Mouse (Mus musculus): ENCODE results near the gene Shisa3. TPM values are rescaled to one million over a fixed set of nuclear protein-coding genes. Genes with fewer than 3 reads are reported as not detected.

The Shisa3 gene
- polyA plus RNA-seq, 1 experiment = 0.53 TPM

GRCm38 (mm10) chr5:67653543-67653942, 45.9 kb downstream of the Shisa3 start:
- Histone ChIP-seq H3K27me3 (ENCODE audit: control insufficient read depth, insufficient read depth, low read length) (no peaks in the 10 kb centered on the region), H3K36me3 (ENCODE audit: control insufficient read depth, insufficient read depth, low read length) (peaks cover 3% of the 10 kb centered on the region), H3K4me3 (ENCODE audit: control insufficient read depth, insufficient read depth, low read length) (no peak overlapping the region), H3K27ac (ENCODE audit: control insufficient read depth, insufficient read depth, low read length) (no peak overlapping the region), H3K4me1 (replicated peaks; ENCODE audit: control insufficient read depth, insufficient read depth, low read length) (no peaks in the 10 kb centered on the region)
- DNase-seq = no peak
- TF ChIP-seq CTCF (IDR thresholded peaks at IDR 0.05; ENCODE audit: borderline replicate concordance, control insufficient read depth, extremely low read depth, insufficient read depth, low read length, poor library complexity) (no peak), POLR2A (IDR thresholded peaks at IDR 0.05; ENCODE audit: control insufficient read depth, extremely low read depth, insufficient read depth, low read length, poor library complexity) (no peak)
- 97% methylated on average over 3 of the region's 3 CpGs for WGBS

- no peaks in the 10 kb centered on the region for H3K4me1 ChIP-seq (replicated peaks; ENCODE audit: control insufficient read depth, insufficient read depth, low read length)
- TF ChIP-seq CTCF (IDR thresholded peaks at IDR 0.05; ENCODE audit: borderline replicate concordance, control insufficient read depth, extremely low read depth, insufficient read depth, low read length, poor library complexity) (no peak), POLR2A (IDR thresholded peaks at IDR 0.05; ENCODE audit: control insufficient read depth, extremely low read depth, insufficient read depth, low read length, poor library complexity) (no peak)
- H3K27me3 ChIP-seq (ENCODE audit: control insufficient read depth, insufficient read depth, low read length) = no peaks in the 10 kb centered on the region
- 98% methylated on average over 5 of the region's 5 CpGs for WGBS
- DNase-seq = no peak
- peaks cover 7% of the 10 kb centered on the region for H3K36me3 ChIP-seq (ENCODE audit: control insufficient read depth, insufficient read depth, low read length)
- H3K4me3 ChIP-seq (ENCODE audit: control insufficient read depth, insufficient read depth, low read length) = no peak overlapping the region
- H3K27ac ChIP-seq (ENCODE audit: control insufficient read depth, insufficient read depth, low read length) = no peak overlapping the region
Measured at GRCm38 (mm10) chr5:67654572-67654971, 46.9 kb downstream of the Shisa3 start.

- Histone ChIP-seq H3K27ac (ENCODE audit: control insufficient read depth, insufficient read depth, low read length) (no peak overlapping the region), H3K4me3 (ENCODE audit: control insufficient read depth, insufficient read depth, low read length) (no peak overlapping the region), H3K36me3 (ENCODE audit: control insufficient read depth, insufficient read depth, low read length) (peaks cover 7% of the 10 kb centered on the region), H3K27me3 (ENCODE audit: control insufficient read depth, insufficient read depth, low read length) (no peaks in the 10 kb centered on the region), H3K4me1 (replicated peaks; ENCODE audit: control insufficient read depth, insufficient read depth, low read length) (no peaks in the 10 kb centered on the region)
- DNase-seq = no peak
- WGBS = 94% methylated on average over 14 of the region's 14 CpGs
- no peak for TF ChIP-seq CTCF (IDR thresholded peaks at IDR 0.05; ENCODE audit: borderline replicate concordance, control insufficient read depth, extremely low read depth, insufficient read depth, low read length, poor library complexity)
- TF ChIP-seq POLR2A (IDR thresholded peaks at IDR 0.05; ENCODE audit: control insufficient read depth, extremely low read depth, insufficient read depth, low read length, poor library complexity) = no peak
Measured at GRCm38 (mm10) chr5:67655696-67656519, 48.2 kb downstream of the Shisa3 start.

GRCm38 (mm10) chr5:67656821-67657259, 49.2 kb downstream of the Shisa3 start:
- no peak for TF ChIP-seq CTCF (IDR thresholded peaks at IDR 0.05; ENCODE audit: borderline replicate concordance, control insufficient read depth, extremely low read depth, insufficient read depth, low read length, poor library complexity)
- no peak for TF ChIP-seq POLR2A (IDR thresholded peaks at IDR 0.05; ENCODE audit: control insufficient read depth, extremely low read depth, insufficient read depth, low read length, poor library complexity)
- no peaks in the 10 kb centered on the region for H3K27me3 ChIP-seq (ENCODE audit: control insufficient read depth, insufficient read depth, low read length)
- H3K36me3 ChIP-seq (ENCODE audit: control insufficient read depth, insufficient read depth, low read length) = peaks cover 7% of the 10 kb centered on the region
- H3K4me1 ChIP-seq (replicated peaks; ENCODE audit: control insufficient read depth, insufficient read depth, low read length) = no peaks in the 10 kb centered on the region
- H3K4me3 ChIP-seq (ENCODE audit: control insufficient read depth, insufficient read depth, low read length) = no peak overlapping the region
- H3K27ac ChIP-seq (ENCODE audit: control insufficient read depth, insufficient read depth, low read length) = no peak overlapping the region
- 96% methylated on average over 13 of the region's 13 CpGs for WGBS
- no peak for DNase-seq

- TF ChIP-seq CTCF (IDR thresholded peaks at IDR 0.05; ENCODE audit: borderline replicate concordance, control insufficient read depth, extremely low read depth, insufficient read depth, low read length, poor library complexity) (no peak), POLR2A (IDR thresholded peaks at IDR 0.05; ENCODE audit: control insufficient read depth, extremely low read depth, insufficient read depth, low read length, poor library complexity) (no peak)
- Histone ChIP-seq H3K4me3 (ENCODE audit: control insufficient read depth, insufficient read depth, low read length) (no peak overlapping the region), H3K27ac (ENCODE audit: control insufficient read depth, insufficient read depth, low read length) (no peak overlapping the region), H3K27me3 (ENCODE audit: control insufficient read depth, insufficient read depth, low read length) (no peaks in the 10 kb centered on the region), H3K4me1 (replicated peaks; ENCODE audit: control insufficient read depth, insufficient read depth, low read length) (no peaks in the 10 kb centered on the region), H3K36me3 (ENCODE audit: control insufficient read depth, insufficient read depth, low read length) (peaks cover 17% of the 10 kb centered on the region)
- no peak for DNase-seq
- WGBS = 96% methylated on average over 9 of the region's 9 CpGs
Measured at GRCm38 (mm10) chr5:67659864-67660263, 52.2 kb downstream of the Shisa3 start.

GRCm38 (mm10) chr5:67662715-67663114, 55.0 kb downstream of the Shisa3 start:
- Histone ChIP-seq H3K4me3 (ENCODE audit: control insufficient read depth, insufficient read depth, low read length) (no peak overlapping the region), H3K27me3 (ENCODE audit: control insufficient read depth, insufficient read depth, low read length) (no peaks in the 10 kb centered on the region), H3K4me1 (replicated peaks; ENCODE audit: control insufficient read depth, insufficient read depth, low read length) (no peaks in the 10 kb centered on the region), H3K36me3 (ENCODE audit: control insufficient read depth, insufficient read depth, low read length) (peaks cover 23% of the 10 kb centered on the region), H3K27ac (ENCODE audit: control insufficient read depth, insufficient read depth, low read length) (no peak overlapping the region)
- no peak for TF ChIP-seq POLR2A (IDR thresholded peaks at IDR 0.05; ENCODE audit: control insufficient read depth, extremely low read depth, insufficient read depth, low read length, poor library complexity)
- no peak for TF ChIP-seq CTCF (IDR thresholded peaks at IDR 0.05; ENCODE audit: borderline replicate concordance, control insufficient read depth, extremely low read depth, insufficient read depth, low read length, poor library complexity)
- 94% methylated on average over 6 of the region's 6 CpGs for WGBS
- no peak for DNase-seq

Measured in thymus, adult 2 months (tissue).